Comparison of ENCODE assay signal across 23 mouse cellular contexts in the genomic region with DNA sequence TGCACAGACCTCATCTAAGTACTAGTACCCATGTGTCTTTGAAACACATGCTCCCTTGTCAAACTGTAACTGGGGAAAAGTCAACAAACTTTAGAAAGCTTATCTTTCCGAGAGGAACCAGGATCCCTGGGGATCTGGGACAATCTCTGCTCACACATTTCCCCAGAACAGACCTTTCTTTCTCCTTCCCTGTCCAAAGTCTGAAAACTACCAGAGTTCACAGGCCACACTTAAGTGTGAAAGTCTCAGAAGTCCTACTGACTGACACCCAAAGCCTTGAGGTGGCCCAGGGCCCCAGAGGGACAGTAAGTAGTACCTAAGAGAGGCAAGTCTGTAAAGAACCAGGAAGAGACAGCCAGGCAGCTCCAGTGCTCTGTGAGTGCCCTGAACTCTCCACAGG. TPM values are rescaled to one million over a fixed set of nuclear protein-coding genes. Genes with fewer than 3 reads are reported as not detected.
DNase-seq lines count a peak whose midpoint lies in the region; ATAC-seq and TF ChIP-seq lines count a peak whose summit lies in the region.
"Had no signal": no experiment of that assay in that cellular context is flagged by ENCODE, and none has a peak within 500 bp of the region (broad histone marks: within the 10 kb centered on the region; RNA-seq: fewer than 3 reads in every experiment).

No protein-coding gene starts in this region.

- H3K79me2 ChIP-seq in heart, adult 2 months (replicated peaks; ENCODE audit: control insufficient read depth, insufficient read depth, low read length) = no peaks in the 10 kb centered on the region

- H3K36me3 ChIP-seq in heart, embryonic 14.5 days (ENCODE audit: control insufficient read depth, insufficient read depth, low read length) = no peaks in the 10 kb centered on the region
- H3K36me3 ChIP-seq in heart, adult 2 months (ENCODE audit: control insufficient read depth, insufficient read depth, low read length) = peaks cover 2% of the 10 kb centered on the region
- H3K36me3 ChIP-seq in lung, embryonic 15.5 days = no peaks in the 10 kb centered on the region
- no peaks in the 10 kb centered on the region for H3K36me3 ChIP-seq in intestine, postnatal 0 days (ENCODE audit: control insufficient read depth, insufficient read depth)
- H3K36me3 ChIP-seq in stomach, postnatal 0 days (ENCODE audit: control insufficient read depth, insufficient read depth, low read length) = no peaks in the 10 kb centered on the region
- H3K36me3 ChIP-seq: forebrain, embryonic 15.5 days; limb, embryonic 10.5 days; liver, embryonic 12.5 days had no signal

- no peak for TF ChIP-seq EP300 in heart, adult 2 months (IDR thresholded peaks at IDR 0.05; ENCODE audit: insufficient read depth, low read depth, low read length)
- TF ChIP-seq EP300 in stomach, postnatal 0 days (optimal IDR thresholded peaks at IDR 0.05) = no peak

- H3K4me2 ChIP-seq in heart, embryonic 14.5 days (ENCODE audit: low read length) = no peak overlapping the region
- H3K4me2 ChIP-seq in lung, embryonic 15.5 days = no peak overlapping the region
- no peak overlapping the region for H3K4me2 ChIP-seq in intestine, postnatal 0 days (replicated peaks; ENCODE audit: low read depth)
- H3K4me2 ChIP-seq in stomach, postnatal 0 days (replicated peaks; ENCODE audit: low read depth) = no peak overlapping the region
- H3K4me2 ChIP-seq: forebrain, embryonic 15.5 days; liver, embryonic 12.5 days; midbrain, embryonic 11.5 days had no signal

- no peak overlapping the region for H3K9ac ChIP-seq in heart, embryonic 14.5 days (ENCODE audit: low read length)
- no peak overlapping the region for H3K9ac ChIP-seq in heart, adult 2 months (ENCODE audit: low read depth, low read length)
- H3K9ac ChIP-seq in lung, embryonic 15.5 days = no peak overlapping the region
- H3K9ac ChIP-seq in intestine, postnatal 0 days (ENCODE audit: low read depth, low read length) = no peak overlapping the region
- H3K9ac ChIP-seq in stomach, postnatal 0 days (ENCODE audit: low read length) = no peak overlapping the region
- H3K9ac ChIP-seq: forebrain, embryonic 15.5 days; liver, embryonic 12.5 days had no signal

- no peak for TF ChIP-seq POLR2A in heart, adult 2 months (IDR thresholded peaks at IDR 0.05; ENCODE audit: insufficient read depth, low read depth, low read length)

- TF ChIP-seq CTCF in heart, adult 2 months (IDR thresholded peaks at IDR 0.05) = no peak
- TF ChIP-seq CTCF in intestine, postnatal 0 days (IDR thresholded peaks at IDR 0.05; ENCODE audit: low read depth) = no peak
- TF ChIP-seq CTCF in stomach, postnatal 0 days (IDR thresholded peaks at IDR 0.05; ENCODE audit: low read depth) = no peak

- peak overlapping the region; percentile 13 to 51 for H3K27ac ChIP-seq in heart, embryonic 14.5 days (replicated peaks in 1 of 2; ENCODE audit: control insufficient read depth in 1 of 2, insufficient read depth in 1 of 2, low read depth in 2 of 2, low read length in 2 of 2)
- H3K27ac ChIP-seq in heart, adult 2 months = no peak overlapping the region
- peak overlapping the region; percentile 61 for H3K27ac ChIP-seq in lung, embryonic 15.5 days
- peak overlapping the region; percentile 65 for H3K27ac ChIP-seq in intestine, postnatal 0 days (ENCODE audit: low read depth, low read length)
- peak overlapping the region; percentile 61; the same call in 1 of the 2 replicates for H3K27ac ChIP-seq in stomach, postnatal 0 days (replicated peaks)
- H3K27ac ChIP-seq: forebrain, embryonic 15.5 days; left cerebral cortex, adult 2 months; limb, embryonic 10.5 days; liver, embryonic 12.5 days; macrophage had no signal

- H3K4me1 ChIP-seq in heart, embryonic 14.5 days (ENCODE audit: control insufficient read depth in 2 of 2, insufficient read depth in 2 of 2, low read length in 2 of 2) = peaks cover 12 to 20% of the 10 kb centered on the region in 2 experiments
- peaks cover 12% of the 10 kb centered on the region for H3K4me1 ChIP-seq in heart, adult 2 months (ENCODE audit: control insufficient read depth, insufficient read depth, low read length)
- peaks cover 41% of the 10 kb centered on the region for H3K4me1 ChIP-seq in lung, embryonic 15.5 days
- H3K4me1 ChIP-seq in intestine, postnatal 0 days (replicated peaks; ENCODE audit: control insufficient read depth, insufficient read depth, low read length) = peaks cover 29% of the 10 kb centered on the region; the same call in 1 of the 2 replicates
- H3K4me1 ChIP-seq in stomach, postnatal 0 days (replicated peaks; ENCODE audit: control insufficient read depth, insufficient read depth) = 0 out of 2 replicates have a peak, but pooled peaks cover 6% of the 10 kb centered on the region

- intact Hi-C loops in heart, adult 2 months (cut with DNase I) = no loop called here

- 50% methylated on average over 1 of the region's 1 CpGs for WGBS in heart, embryonic 14.5 days
- WGBS in heart, adult 2 months = 33% methylated on average over 1 of the region's 1 CpGs
- WGBS in lung, embryonic 15.5 days = 21% methylated on average over 1 of the region's 1 CpGs
- 19% methylated on average over 1 of the region's 1 CpGs for WGBS in intestine, postnatal 0 days
- 53% methylated on average over 1 of the region's 1 CpGs for WGBS in stomach, postnatal 0 days

- no peak for DNase-seq in heart, adult 2 months
- DNase-seq in lung, postnatal 25 days (ENCODE audit: low spot score) = no peak
- DNase-seq in stomach, postnatal 0 days (ENCODE audit: low spot score) = no peak
- no peak for DNase-seq in spleen, postnatal 10 days (ENCODE audit: low spot score in 2 of 2)
- DNase-seq: adrenal gland, postnatal 36 days; cerebellum, adult 11-12 months; cerebellum, postnatal 14 days; embryo, embryonic 11 days; gastrocnemius, postnatal 25 days; kidney, adult 9 months; kidney, postnatal 4 days; layer of hippocampus, adult 9-11 months; retina, postnatal 1 day; thymus, adult 2 months had no signal

- H3K9me3 ChIP-seq in heart, embryonic 14.5 days (ENCODE audit: control insufficient read depth, low read length) = no peaks in the 10 kb centered on the region
- H3K9me3 ChIP-seq in lung, embryonic 15.5 days = no peaks in the 10 kb centered on the region
- no peaks in the 10 kb centered on the region for H3K9me3 ChIP-seq in intestine, postnatal 0 days (ENCODE audit: control insufficient read depth)
- H3K9me3 ChIP-seq in stomach, postnatal 0 days (ENCODE audit: control insufficient read depth, low read length) = no peaks in the 10 kb centered on the region
- H3K9me3 ChIP-seq: forebrain, embryonic 15.5 days; limb, embryonic 10.5 days; liver, embryonic 12.5 days had no signal

- no peak overlapping the region for H3K4me3 ChIP-seq in heart, embryonic 14.5 days (ENCODE audit: control insufficient read depth in 1 of 2, insufficient read depth in 1 of 2, low read depth in 1 of 2, low read length in 2 of 2)
- H3K4me3 ChIP-seq in heart, adult 2 months = no peak overlapping the region
- H3K4me3 ChIP-seq in lung, embryonic 15.5 days = no peak overlapping the region
- H3K4me3 ChIP-seq in intestine, postnatal 0 days (ENCODE audit: low read depth, low read length) = no peak overlapping the region
- H3K4me3 ChIP-seq in stomach, postnatal 0 days (ENCODE audit: low read depth, low read length) = no peak overlapping the region
- H3K4me3 ChIP-seq: forebrain, embryonic 15.5 days; left cerebral cortex, adult 2 months; limb, embryonic 10.5 days; liver, embryonic 12.5 days had no signal

- no peak for ATAC-seq in heart, embryonic 14.5 days (ENCODE audit: insufficient number of reproducible peaks, insufficient read depth, low FRiP score, low read depth)
- ATAC-seq in lung, embryonic 15.5 days (ENCODE audit: borderline replicate concordance, extremely low read depth, low FRiP score, low TSS enrichment) = no peak
- ATAC-seq in intestine, postnatal 0 days = peak; percentile 64
- no peak; the same call in 1 of the 2 replicates for ATAC-seq in stomach, postnatal 0 days (ENCODE audit: low FRiP score, low TSS enrichment)
- ATAC-seq: forebrain, embryonic 15.5 days; liver, embryonic 12.5 days had no signal

- H3K27me3 ChIP-seq in heart, embryonic 14.5 days (ENCODE audit: control insufficient read depth, insufficient read depth, low read length) = no peaks in the 10 kb centered on the region
- no peaks in the 10 kb centered on the region for H3K27me3 ChIP-seq in heart, adult 2 months (ENCODE audit: control insufficient read depth, insufficient read depth, low read length)
- no peaks in the 10 kb centered on the region for H3K27me3 ChIP-seq in lung, embryonic 15.5 days
- H3K27me3 ChIP-seq in intestine, postnatal 0 days (replicated peaks; ENCODE audit: control insufficient read depth, insufficient read depth, low read length) = no peaks in the 10 kb centered on the region
- no peaks in the 10 kb centered on the region for H3K27me3 ChIP-seq in stomach, postnatal 0 days (ENCODE audit: control insufficient read depth, insufficient read depth, low read length)
- H3K27me3 ChIP-seq: forebrain, embryonic 15.5 days; liver, embryonic 12.5 days had no signal

RNA-seq across cellular contexts. Expression of gene Usp3, which starts 31.9 kb away (rescaled TPM):
- polyA plus RNA-seq in heart, embryonic 14.5 days (2014; fragmentation: Nextera tagmentation; extraction: Ambion mirVana) = 39.9 and 51.7 TPM in 2 replicates
- 10 to 100 TPM; 20.6 to 20.7 TPM for total RNA-seq in heart, adult 2 months (2021)
- 7.2 and 10.2 TPM in 2 replicates for polyA plus RNA-seq in heart, adult 2 months (2012; rRNA removed)
- polyA plus RNA-seq in lung, embryonic 15.5 days (2015; fragmentation: Nextera tagmentation; extraction: Ambion mirVana) = 51.4 and 57.1 TPM in 2 replicates
- polyA plus RNA-seq in intestine, postnatal 0 days (2015; fragmentation: Nextera tagmentation; extraction: Ambion mirVana) = 63.5 and 70.3 TPM in 2 replicates
- 42.2 and 49.2 TPM in 2 replicates for polyA plus RNA-seq in stomach, postnatal 0 days (2015; fragmentation: Nextera tagmentation; extraction: Ambion mirVana)
